Mouse (Mus musculus) liver, adult 2 months (tissue): Measurements from ENCODE around the gene Gab1. TPM values are rescaled to one million over a fixed set of nuclear protein-coding genes. Genes with fewer than 3 reads are reported as not detected.
A peak's percentile ranks its signal among the peaks of the same experiment; 100 is the strongest.

Experiments used
- DNase-seq: peaks from one replicate; pipeline ENCODE4 v3.0.0-alpha.2; 2011; ENCODE audit warnings: low read depth, low spot score; ENCODE audit errors: extremely low read depth
- H3K27ac ChIP-seq: fragments of 200-500 bp; replicated peaks from 2 replicates; pipeline ENCODE4 v1.5.1; 2012; ENCODE audit warnings: low read depth, mild to moderate bottlenecking, control low read depth, inconsistent platforms, low read length; ENCODE audit not compliant: insufficient read depth
- H3K27me3 ChIP-seq: fragments of 200-500 bp; 2 replicates; pipeline ENCODE4 v1.6.1; 2012; ENCODE audit warnings: mild to moderate bottlenecking, moderate library complexity, low read length, inconsistent platforms; ENCODE audit not compliant: control insufficient read depth, insufficient read depth
- H3K36me3 ChIP-seq: fragments of 200-500 bp; 2 replicates; pipeline ENCODE4 v1.6.1; 2012; ENCODE audit warnings: low read length, inconsistent platforms; ENCODE audit not compliant: control insufficient read depth, insufficient read depth
- H3K4me1 ChIP-seq: fragments of 200-500 bp; 2 replicates; pipeline ENCODE4 v1.6.1; 2011; ENCODE audit warnings: low read length; ENCODE audit not compliant: control insufficient read depth, insufficient read depth
- H3K4me3 ChIP-seq: fragments of 200-500 bp; 2 replicates; pipeline ENCODE4 v1.5.1; 2011; ENCODE audit warnings: low read depth, mild to moderate bottlenecking, control low read depth, low read length, moderate library complexity; ENCODE audit not compliant: insufficient read depth
- H3K79me2 ChIP-seq: fragments of 200-500 bp; 2 replicates; pipeline ENCODE4 v1.6.1; 2012; ENCODE audit warnings: inconsistent platforms, mild to moderate bottlenecking, low read length, moderate library complexity; ENCODE audit not compliant: control insufficient read depth, insufficient read depth
- H3K9ac ChIP-seq: fragments of 200-500 bp; 2 replicates; pipeline ENCODE4 v1.6.1; 2012; ENCODE audit warnings: low read depth, mild to moderate bottlenecking, control low read depth, inconsistent platforms, low read length
- CTCF ChIP-seq: fragments of 200-500 bp; IDR thresholded peaks from 2 replicates; pipeline ENCODE4 v1.5.1; 2011; ENCODE audit warnings: low read depth, low read length, control low read depth
- POLR2A ChIP-seq: fragments of 200-500 bp; IDR thresholded peaks from 2 replicates; pipeline ENCODE4 v1.6.1; 2011; ENCODE audit warnings: low read length, control low read depth; ENCODE audit not compliant: insufficient read depth; ENCODE audit errors: extremely low read depth
- WGBS: fragments of 180-500 bp; shearing (Covaris S2); methylation state at CpG from one replicate; pipeline ENCODE4 v1.1.7; 2018; 5-methylcytosine and 5-hydroxymethylcytosine counted together
- polyA plus RNA-seq: library from polyadenylated mRNA; depleted of rRNA; stranded (reverse); fragments of >200 nt; gene quantifications from 2 replicates; pipeline ENCODE4 v1.2.3, GENCODE M21; 2012
- total RNA-seq: library from RNA; depleted of rRNA; stranded (reverse); fragments of >200 nt; gene quantifications from 2 replicates; pipeline ENCODE4 v1.2.3, GENCODE M21; 2014

Gene Gab1
- total and polyA plus RNA-seq, 2 experiments: 5.1 to 5.8 TPM

DNA sequence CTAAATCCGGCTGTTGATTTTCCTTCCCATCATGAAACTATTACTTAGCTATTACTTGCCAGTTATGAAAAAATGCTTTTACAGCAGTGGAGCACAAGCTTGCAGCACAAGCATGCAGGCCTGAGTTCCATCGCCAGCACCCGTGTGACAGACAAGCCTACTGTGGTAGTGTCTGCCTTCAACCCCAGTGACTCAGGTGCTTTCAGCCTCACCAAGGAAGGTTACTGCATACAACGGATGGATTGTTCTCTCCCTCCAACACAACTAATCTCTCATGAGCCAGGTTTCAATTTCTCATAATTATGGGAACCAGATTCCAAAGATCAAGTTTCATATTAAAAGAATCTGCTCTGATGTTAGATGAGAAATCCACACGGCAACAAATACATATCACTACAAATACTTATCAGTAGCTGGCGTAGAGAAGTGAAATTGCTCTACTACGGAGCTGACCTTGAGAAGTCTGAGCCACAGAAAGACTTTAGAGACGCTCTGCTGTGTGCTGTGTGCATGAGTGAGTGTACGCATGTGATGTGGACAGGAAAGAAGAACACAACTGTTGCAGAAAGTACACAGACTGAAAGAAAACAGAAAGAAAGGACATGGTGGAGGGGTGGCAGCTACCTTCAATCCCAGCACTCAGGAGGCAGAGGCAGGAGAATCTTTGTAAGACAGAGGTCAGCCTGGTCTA lies 36.4 kb downstream of the Gab1 start:
- Histone ChIP-seq H3K4me3 (no peak overlapping the region), H3K79me2 (peaks cover 40% of the 10 kb centered on the region), H3K9ac (no peak overlapping the region), H3K27me3 (no peaks in the 10 kb centered on the region), H3K4me1 (peaks cover 6% of the 10 kb centered on the region), H3K27ac (no peak overlapping the region), H3K36me3 (no peaks in the 10 kb centered on the region)
- TF ChIP-seq CTCF (no peak), POLR2A (no peak)
- WGBS: 69% methylated on average over 9 of the region's 9 CpGs
- DNase-seq: no peak

- Histone ChIP-seq H3K36me3 (no peaks in the 10 kb centered on the region), H3K27me3 (no peaks in the 10 kb centered on the region), H3K9ac (no peak overlapping the region), H3K4me1 (peaks cover 3% of the 10 kb centered on the region), H3K4me3 (no peak overlapping the region), H3K27ac (no peak overlapping the region), H3K79me2 (peaks cover 48% of the 10 kb centered on the region)
- TF ChIP-seq CTCF: no peak
- DNase-seq: no peak
- 93% methylated on average over 3 of the region's 3 CpGs for WGBS
Measured at GRCm38 (mm10) chr8:80842514-80842913, 37.8 kb downstream of the Gab1 start.

- DNase-seq: no peak
- Histone ChIP-seq H3K79me2 (peaks cover 46% of the 10 kb centered on the region), H3K9ac (no peak overlapping the region), H3K4me1 (peaks cover 2% of the 10 kb centered on the region; the same call in 1 of the 2 replicates), H3K36me3 (no peaks in the 10 kb centered on the region), H3K27ac (no peak overlapping the region), H3K27me3 (no peaks in the 10 kb centered on the region), H3K4me3 (no peak overlapping the region)
- 82% methylated on average over 6 of the region's 6 CpGs for WGBS
- TF ChIP-seq CTCF (no peak), POLR2A (no peak)
Measured at GRCm38 (mm10) chr8:80840090-80840489, 40.2 kb downstream of the Gab1 start.

DNA sequence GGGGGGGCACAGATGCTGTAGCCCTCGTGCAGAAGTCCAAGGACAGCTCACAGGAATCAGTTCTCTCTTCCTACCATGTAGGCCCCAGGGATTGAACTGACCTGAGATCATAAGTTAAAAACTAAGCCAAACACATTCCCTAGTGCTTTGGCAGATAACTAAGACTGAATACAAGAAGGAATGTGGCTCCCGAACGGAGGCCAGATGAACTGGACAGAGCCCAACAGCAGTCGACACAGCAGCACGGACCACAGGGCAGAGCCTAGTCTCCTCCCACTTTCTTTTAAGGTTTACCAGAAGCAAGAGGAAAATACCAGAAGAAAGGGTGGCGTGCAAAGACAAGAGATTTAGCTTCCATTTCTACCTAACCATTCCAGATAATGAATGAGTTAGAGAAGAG lies 42.1 kb downstream of the Gab1 start:
- Histone ChIP-seq H3K4me1 (no peaks in the 10 kb centered on the region; the same call in 1 of the 2 replicates), H3K9ac (no peak overlapping the region), H3K27me3 (no peaks in the 10 kb centered on the region), H3K79me2 (peaks cover 51% of the 10 kb centered on the region), H3K36me3 (no peaks in the 10 kb centered on the region), H3K27ac (no peak overlapping the region), H3K4me3 (no peak overlapping the region)
- 31% methylated on average over 6 of the region's 6 CpGs for WGBS
- peak; percentile 43 for DNase-seq
- TF ChIP-seq CTCF: no peak
- no peak for TF ChIP-seq POLR2A

GRCm38 (mm10) chr8:80835401-80835800 lies 44.9 kb downstream of the Gab1 start:
- H3K27me3 ChIP-seq: no peaks in the 10 kb centered on the region
- H3K4me1 ChIP-seq: peaks cover 4% of the 10 kb centered on the region; the same call in 1 of the 2 replicates
- TF ChIP-seq CTCF (no peak), POLR2A (no peak)
- peaks cover 51% of the 10 kb centered on the region for H3K79me2 ChIP-seq
- H3K4me3 ChIP-seq: no peak overlapping the region
- 95% methylated on average over 6 of the region's 6 CpGs for WGBS
- DNase-seq: no peak
- no peaks in the 10 kb centered on the region for H3K36me3 ChIP-seq
- no peak overlapping the region for H3K27ac ChIP-seq
- no peak overlapping the region for H3K9ac ChIP-seq

DNA sequence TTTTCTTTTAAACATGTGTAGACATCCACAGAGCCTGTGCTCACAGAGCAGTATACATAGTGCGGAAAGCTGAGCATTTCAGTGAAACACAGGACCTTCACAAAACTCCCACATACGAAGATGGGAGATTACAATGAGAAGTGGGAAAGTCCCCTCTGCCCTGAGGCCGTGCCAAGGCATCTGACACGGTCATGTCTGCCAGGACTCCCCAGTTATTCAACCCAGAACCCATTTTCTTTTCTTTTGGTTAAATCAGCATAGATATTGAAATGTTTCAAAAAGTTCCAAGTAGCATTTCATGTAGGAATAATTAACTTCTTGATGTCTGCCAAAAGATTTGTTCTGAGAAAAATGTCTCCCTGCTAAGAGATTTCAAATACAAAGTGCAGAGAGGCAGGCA lies 45.9 kb downstream of the Gab1 start:
- WGBS: 44% methylated on average over 4 of the region's 4 CpGs
- Histone ChIP-seq H3K4me3 (no peak overlapping the region), H3K36me3 (no peaks in the 10 kb centered on the region), H3K4me1 (0 out of 2 replicates have a peak, but pooled peaks cover 4% of the 10 kb centered on the region), H3K79me2 (peaks cover 51% of the 10 kb centered on the region), H3K9ac (no peak overlapping the region), H3K27ac (no peak overlapping the region), H3K27me3 (no peaks in the 10 kb centered on the region)
- no peak for DNase-seq
- no peak for TF ChIP-seq POLR2A
- TF ChIP-seq CTCF: no peak
